Comparison of ENCODE assay signal across 15 mouse cellular contexts in genomic region chr11:30159545-30160255, GRCm38 (mm10).
DNase-seq lines count a peak whose midpoint lies in the region; ATAC-seq and TF ChIP-seq lines count a peak whose summit lies in the region.
"Had no signal": no experiment of that assay in that cellular context is flagged by ENCODE, and none has a peak within 500 bp of the region (broad histone marks: within the 10 kb centered on the region; RNA-seq: fewer than 3 reads in every experiment).

No protein-coding gene starts in this region.

- H3K27ac ChIP-seq in kidney, embryonic 14.5 days (ENCODE audit: low read depth, low read length): peak overlapping the region; percentile 52; the same call in 1 of the 2 replicates
- H3K27ac ChIP-seq in stomach, embryonic 16.5 days (ENCODE audit: low read length): peak overlapping the region; percentile 23; the same call in 1 of the 2 replicates
- no peak overlapping the region for H3K27ac ChIP-seq in stomach, postnatal 0 days (replicated peaks)
- H3K27ac ChIP-seq: neural tube, embryonic 15.5 days had no signal

- H3K9ac ChIP-seq in kidney, embryonic 14.5 days (ENCODE audit: low read depth, low read length): no peak overlapping the region
- no peak overlapping the region for H3K9ac ChIP-seq in stomach, embryonic 16.5 days (ENCODE audit: low read length)
- no peak overlapping the region for H3K9ac ChIP-seq in stomach, postnatal 0 days (ENCODE audit: low read length)
- H3K9ac ChIP-seq: embryonic facial prominence, embryonic 15.5 days; forebrain, postnatal 0 days; neural tube, embryonic 15.5 days; stomach, embryonic 15.5 days had no signal

- DNase-seq in cerebellum, postnatal 4 days (ENCODE audit: low spot score in 2 of 2): no peak
- DNase-seq in kidney, adult 8-10 months: no peak
- DNase-seq in stomach, postnatal 0 days (ENCODE audit: low spot score): no peak
- no peak for DNase-seq in spleen, postnatal 10 days (ENCODE audit: low spot score in 2 of 2)
- no peak for DNase-seq in embryo, embryonic 10.5 days (ENCODE audit: low spot score)
- DNase-seq: forebrain, postnatal 0 days; lung, adult 2 months; right cerebral cortex, postnatal 14 days had no signal

- 0 out of 2 replicates have a peak, but pooled peaks have one; percentile 22 for ATAC-seq in cerebellum, adult (ENCODE audit: insufficient number of reproducible peaks, low FRiP score, low TSS enrichment)
- ATAC-seq in kidney, embryonic 14.5 days (ENCODE audit: low FRiP score, low TSS enrichment): peak; percentile 74; the same call in 1 of the 2 replicates
- no peak for ATAC-seq in stomach, embryonic 16.5 days (ENCODE audit: insufficient read depth, low FRiP score)
- no peak for ATAC-seq in stomach, postnatal 0 days (ENCODE audit: low FRiP score, low TSS enrichment)
- ATAC-seq: forebrain, postnatal 0 days had no signal

- no peaks in the 10 kb centered on the region for H3K27me3 ChIP-seq in kidney, embryonic 14.5 days (ENCODE audit: control insufficient read depth, insufficient read depth, low read length)
- H3K27me3 ChIP-seq in stomach, embryonic 16.5 days (ENCODE audit: control insufficient read depth, insufficient read depth, low read length): no peaks in the 10 kb centered on the region
- H3K27me3 ChIP-seq in stomach, postnatal 0 days (ENCODE audit: control insufficient read depth, insufficient read depth, low read length): no peaks in the 10 kb centered on the region
- H3K27me3 ChIP-seq: embryonic facial prominence, embryonic 15.5 days; neural tube, embryonic 15.5 days; stomach, embryonic 15.5 days had no signal

- no peaks in the 10 kb centered on the region for H3K9me3 ChIP-seq in kidney, embryonic 14.5 days (ENCODE audit: control insufficient read depth, low read length)
- no peaks in the 10 kb centered on the region for H3K9me3 ChIP-seq in stomach, embryonic 16.5 days (replicated peaks; ENCODE audit: control insufficient read depth, low read length)
- no peaks in the 10 kb centered on the region for H3K9me3 ChIP-seq in stomach, postnatal 0 days (ENCODE audit: control insufficient read depth, low read length)
- H3K9me3 ChIP-seq: embryonic facial prominence, embryonic 15.5 days; neural tube, embryonic 15.5 days; stomach, embryonic 15.5 days had no signal

- 59% methylated on average over 4 of the region's 4 CpGs for WGBS in kidney, embryonic 14.5 days
- 84% methylated on average over 4 of the region's 4 CpGs for WGBS in stomach, embryonic 16.5 days
- 78% methylated on average over 4 of the region's 4 CpGs for WGBS in stomach, postnatal 0 days

- H3K4me3 ChIP-seq in kidney, embryonic 14.5 days (ENCODE audit: low read length): no peak overlapping the region
- H3K4me3 ChIP-seq in stomach, embryonic 16.5 days (replicated peaks; ENCODE audit: low read length): no peak overlapping the region
- H3K4me3 ChIP-seq in stomach, postnatal 0 days (ENCODE audit: low read depth, low read length): no peak overlapping the region
- H3K4me3 ChIP-seq: embryonic facial prominence, embryonic 15.5 days; neural tube, embryonic 15.5 days; stomach, embryonic 15.5 days had no signal

- H3K4me2 ChIP-seq in kidney, embryonic 14.5 days (replicated peaks; ENCODE audit: low read depth, low read length): no peak overlapping the region
- H3K4me2 ChIP-seq in stomach, embryonic 16.5 days (ENCODE audit: low read depth, low read length): no peak overlapping the region
- no peak overlapping the region for H3K4me2 ChIP-seq in stomach, postnatal 0 days (replicated peaks; ENCODE audit: low read depth)
- H3K4me2 ChIP-seq: embryonic facial prominence, embryonic 15.5 days; midbrain, embryonic 11.5 days; neural tube, embryonic 15.5 days; stomach, embryonic 15.5 days had no signal

- TF ChIP-seq EP300 in stomach, postnatal 0 days (optimal IDR thresholded peaks at IDR 0.05): no peak

- peaks cover 8% of the 10 kb centered on the region; the same call in 1 of the 2 replicates for H3K36me3 ChIP-seq in kidney, embryonic 14.5 days (ENCODE audit: control insufficient read depth, insufficient read depth, low read length)
- peaks cover 7% of the 10 kb centered on the region; the same call in 1 of the 2 replicates for H3K36me3 ChIP-seq in stomach, embryonic 16.5 days (ENCODE audit: control insufficient read depth, insufficient read depth, low read length)
- H3K36me3 ChIP-seq in stomach, postnatal 0 days (ENCODE audit: control insufficient read depth, insufficient read depth, low read length): no peaks in the 10 kb centered on the region; the same call in 1 of the 2 replicates
- H3K36me3 ChIP-seq: embryonic facial prominence, embryonic 15.5 days; stomach, embryonic 15.5 days had no signal

- no peak for TF ChIP-seq CTCF in stomach, postnatal 0 days (IDR thresholded peaks at IDR 0.05; ENCODE audit: low read depth)

- H3K4me1 ChIP-seq in kidney, embryonic 14.5 days (ENCODE audit: control insufficient read depth, insufficient read depth, low read length): peaks cover 39% of the 10 kb centered on the region
- H3K4me1 ChIP-seq in stomach, embryonic 16.5 days (ENCODE audit: control insufficient read depth, insufficient read depth, low read length): peaks cover 33% of the 10 kb centered on the region
- H3K4me1 ChIP-seq in stomach, postnatal 0 days (replicated peaks; ENCODE audit: control insufficient read depth, insufficient read depth): peaks cover 7% of the 10 kb centered on the region

Comparison
In these comparisons a context has a peak if more than half of its experiments do, and no peak if none do; other contexts are left out.
1. ATAC-seq: peak in cerebellum, adult (single experiment) and kidney, embryonic 14.5 days (single experiment); none in stomach, embryonic 16.5 days (single experiment) and stomach, postnatal 0 days (single experiment).